Mouse (Mus musculus) frontal cortex, postnatal 10 days (tissue): ENCODE measurements around the gene Pigq.

Experiments used
- DNase-seq, 2 experiments: peaks; one replicate each; pipeline ENCODE4 v3.0.0; 2022; ENCODE audit warnings: low spot score in 2 of 2, mixed read lengths in 1 of 2

Gene Pigq

DNA sequence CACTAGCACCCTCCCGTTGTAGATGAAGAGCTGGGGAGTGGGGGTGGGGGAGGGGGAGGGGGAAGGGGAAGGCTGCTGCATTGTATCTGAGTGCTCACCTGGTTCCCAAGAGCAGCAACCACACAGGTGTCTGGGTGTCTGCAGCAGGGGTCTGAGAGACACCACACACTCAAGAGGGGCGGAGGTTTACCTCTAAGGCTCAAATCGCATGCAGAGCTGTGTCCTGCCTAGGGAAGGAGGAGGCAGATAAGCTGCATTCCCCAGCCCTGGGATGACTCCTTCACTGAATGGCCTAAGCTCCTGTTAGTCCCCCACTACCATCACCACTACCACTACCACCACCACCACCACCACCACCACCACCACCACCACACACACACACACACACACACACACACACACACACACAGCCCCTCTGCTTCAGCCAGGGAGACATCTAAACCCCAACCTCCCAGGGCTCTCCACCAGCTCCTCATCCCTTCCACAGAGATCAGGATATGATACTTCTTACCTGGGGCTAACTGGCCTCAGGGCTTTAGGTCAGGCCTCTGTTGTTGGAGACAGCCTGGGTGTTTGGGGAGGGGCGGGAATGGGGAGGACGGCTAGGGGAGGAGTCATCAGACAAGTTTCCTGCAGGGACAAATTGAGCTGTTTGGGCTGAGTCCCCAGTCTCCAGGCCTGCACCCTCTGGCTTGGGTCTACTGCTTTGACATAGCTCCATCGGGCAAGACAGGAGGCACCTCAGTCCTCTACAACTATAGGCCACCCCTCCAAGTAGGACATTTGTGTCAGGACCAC, at the start of gene Pigq, which contains the start of gene Nhlrc4:
Pigq (minus strand) TSS at position 571 of the 798 bp plus-strand sequence.
Nhlrc4 (minus strand) TSS at position 596 of the 798 bp plus-strand sequence.
- DNase-seq, result no peak

DNA sequence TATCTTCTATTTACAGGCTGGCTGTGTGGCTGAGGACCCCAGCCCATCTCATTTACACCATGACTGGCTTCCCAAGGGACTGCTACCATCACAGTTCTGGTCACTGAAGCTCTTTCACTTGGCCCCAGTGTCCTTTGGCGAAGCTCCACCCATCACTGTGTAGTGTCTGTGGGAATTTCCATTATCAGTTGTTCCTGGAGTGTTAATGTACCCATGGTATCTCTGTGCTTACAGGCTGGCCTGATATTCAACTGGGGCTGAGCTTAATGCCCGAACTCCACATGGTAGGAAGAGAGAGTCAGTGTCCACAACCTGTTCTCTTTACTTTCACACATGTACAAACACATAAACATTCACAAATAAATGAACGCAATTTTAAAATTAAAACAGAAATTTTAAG, 48.8 kb upstream of the Pigq start:
- no peak for DNase-seq

DNA sequence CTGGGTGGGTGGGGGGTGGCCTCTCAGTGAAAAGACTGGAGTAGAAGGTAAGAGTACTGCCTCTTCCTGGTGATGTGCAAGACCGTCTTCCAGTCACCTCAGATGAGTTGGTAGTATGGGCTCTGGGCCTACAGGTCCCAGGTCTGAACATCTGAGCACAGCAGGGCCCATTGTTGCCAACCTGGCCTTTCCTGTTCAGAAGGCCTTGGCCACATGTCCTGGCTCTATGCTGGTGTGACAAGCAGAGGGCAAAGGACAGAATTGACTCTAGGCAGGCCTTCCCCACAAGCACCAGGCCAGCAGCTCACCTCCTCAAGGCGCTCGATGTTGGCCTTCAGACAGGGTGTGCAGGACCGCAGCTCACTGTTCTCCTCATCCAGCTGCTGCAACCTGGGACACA, 47.5 kb upstream of the Pigq start:
- DNase-seq, result no peak

DNA sequence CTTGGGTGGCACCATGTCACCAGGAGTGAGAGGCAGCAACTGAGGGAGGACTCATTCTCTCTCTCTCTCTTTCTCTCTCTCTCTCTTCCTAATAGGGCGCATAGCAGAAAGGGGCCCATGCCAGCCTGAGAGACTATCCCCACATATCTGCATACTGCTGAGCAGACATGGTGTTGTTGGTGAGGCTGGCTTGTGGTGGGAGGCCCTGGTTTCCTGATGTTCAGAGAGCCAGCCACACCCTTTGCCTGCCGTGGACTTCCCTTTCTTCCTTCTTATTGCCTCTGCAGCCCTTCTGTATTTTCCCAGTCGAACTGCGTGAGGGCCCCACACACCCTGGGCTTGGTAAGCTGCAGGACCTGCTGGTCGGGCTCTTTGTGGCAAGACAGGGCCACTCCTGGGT, 45.6 kb upstream of the Pigq start:
- DNase-seq, result no peak

DNA sequence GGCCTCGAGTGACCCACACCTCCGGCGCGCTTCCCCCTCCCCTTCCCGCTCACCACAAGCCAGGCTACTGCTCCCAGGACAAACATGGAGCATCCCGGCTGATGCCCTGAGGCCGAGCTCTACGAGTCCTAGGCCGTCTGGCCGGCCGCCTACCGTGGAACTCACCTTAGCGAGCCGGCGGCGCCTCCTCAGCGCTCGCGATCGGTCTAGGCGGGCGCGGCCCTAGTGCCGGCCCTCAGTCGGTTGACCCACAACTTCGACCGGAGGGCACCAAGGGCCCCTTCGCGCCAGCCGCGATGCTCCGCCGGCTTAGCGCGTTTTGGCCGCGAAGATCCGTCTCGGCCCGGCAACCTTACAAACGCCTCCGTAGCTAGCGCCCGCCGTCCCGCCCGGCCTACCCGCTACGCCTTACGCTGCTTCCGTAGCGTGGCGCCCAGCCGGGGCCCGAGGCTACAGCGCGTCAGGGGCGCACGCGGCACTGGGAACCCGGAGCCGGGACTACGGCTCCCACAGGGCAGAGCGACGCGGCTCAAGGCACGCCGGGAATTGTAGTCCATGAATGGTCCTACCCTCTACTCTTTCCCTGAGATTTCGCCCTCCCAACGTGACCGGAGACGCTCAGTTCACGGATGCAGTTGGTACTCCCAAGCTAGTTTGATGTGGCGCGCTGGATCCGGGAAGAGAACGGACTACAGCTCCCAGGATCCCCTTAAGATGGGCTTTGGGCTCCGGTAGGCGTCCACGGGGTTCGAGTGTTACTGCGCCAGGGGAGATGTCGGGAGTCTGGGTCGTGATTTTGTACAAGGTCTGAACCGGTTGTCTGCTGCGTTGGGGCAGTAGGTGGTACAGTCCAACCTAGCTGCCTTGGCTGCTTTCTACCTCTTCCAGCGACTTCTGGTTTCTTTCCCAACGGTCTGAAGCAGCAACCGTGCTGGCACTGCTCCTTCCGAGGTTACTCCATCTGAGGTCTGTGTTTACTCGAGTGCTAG, 40.9 kb upstream of the Pigq start, which contains the start of gene Capn15:
Capn15 (minus strand) TSS at position 491 of the 989 bp plus-strand sequence.
- peak; percentile 93 for DNase-seq

DNA sequence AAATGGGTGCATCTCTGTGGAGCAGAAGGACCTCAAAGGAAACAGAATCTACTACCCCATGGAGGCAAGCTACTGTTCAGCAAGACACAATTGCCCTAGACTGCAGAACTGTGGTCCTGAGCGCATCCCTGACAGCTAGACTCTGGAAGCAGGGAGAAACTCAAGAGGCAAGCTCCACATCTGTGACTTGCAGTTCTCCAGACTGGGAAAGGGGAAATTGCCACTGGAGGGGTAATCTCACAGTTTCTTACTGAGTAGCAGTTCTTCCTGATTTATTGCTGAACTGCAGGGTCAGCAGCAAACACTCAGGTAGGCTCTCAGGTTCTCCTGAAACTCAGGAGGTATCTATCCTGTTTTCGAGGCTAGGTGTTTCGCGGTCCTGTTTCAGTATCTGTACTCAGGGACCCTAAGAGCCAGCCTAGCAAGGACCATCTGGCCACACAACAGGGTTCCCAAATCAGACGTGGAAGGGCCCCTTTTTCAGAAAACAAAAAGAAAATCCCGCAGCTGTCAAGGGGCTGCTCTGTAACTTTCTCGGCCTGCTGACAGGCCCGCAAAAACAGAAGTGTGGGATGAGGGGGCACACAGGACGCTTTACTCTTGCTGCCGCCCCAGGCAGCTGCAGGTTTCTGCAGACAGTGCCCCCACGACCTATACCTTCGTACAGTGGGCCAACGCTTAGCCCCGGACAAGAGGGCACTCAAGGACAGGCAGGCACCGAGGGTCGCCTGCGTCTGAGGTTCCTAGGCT, 40.0 kb upstream of the Pigq start:
- no peak for DNase-seq

DNA sequence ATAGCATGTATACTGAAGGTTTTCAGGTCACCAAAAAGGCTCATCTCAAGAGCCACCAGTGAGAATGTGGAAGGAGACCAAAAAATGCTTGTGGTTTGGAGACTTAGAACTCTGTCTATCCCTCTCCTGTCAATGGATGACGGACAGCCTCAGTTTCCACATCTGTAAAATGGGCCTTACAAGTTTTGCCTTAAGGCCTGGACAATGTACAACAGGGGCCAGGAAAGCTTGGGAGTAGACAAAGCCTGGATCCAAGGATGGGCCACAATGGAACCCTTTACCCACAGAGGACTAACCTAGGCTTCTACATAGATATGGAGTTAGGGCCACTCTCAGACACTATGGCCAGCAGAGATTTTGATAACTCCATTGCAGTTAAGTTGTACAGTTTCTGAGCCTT, 39.3 kb upstream of the Pigq start:
- no peak for DNase-seq

DNA sequence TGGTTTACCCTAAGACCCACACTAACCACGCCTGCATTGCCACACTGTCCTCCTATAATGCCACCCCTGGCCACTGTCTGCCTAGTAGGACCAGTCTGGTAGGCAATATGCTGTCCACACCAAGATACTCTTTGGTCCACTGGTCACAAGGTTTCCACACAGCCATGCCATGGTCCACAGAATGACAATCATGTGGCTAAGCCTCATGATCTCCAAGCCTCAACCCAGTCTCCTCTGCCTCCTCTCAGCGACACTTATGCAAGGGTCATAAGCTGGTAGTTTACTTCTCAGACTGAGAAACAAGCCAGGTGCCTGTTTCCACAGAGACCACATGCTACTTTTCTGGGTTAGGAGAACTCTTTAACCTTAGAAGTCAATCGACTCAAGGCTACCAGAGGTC, 38.2 kb upstream of the Pigq start:
- DNase-seq, result no peak

DNA sequence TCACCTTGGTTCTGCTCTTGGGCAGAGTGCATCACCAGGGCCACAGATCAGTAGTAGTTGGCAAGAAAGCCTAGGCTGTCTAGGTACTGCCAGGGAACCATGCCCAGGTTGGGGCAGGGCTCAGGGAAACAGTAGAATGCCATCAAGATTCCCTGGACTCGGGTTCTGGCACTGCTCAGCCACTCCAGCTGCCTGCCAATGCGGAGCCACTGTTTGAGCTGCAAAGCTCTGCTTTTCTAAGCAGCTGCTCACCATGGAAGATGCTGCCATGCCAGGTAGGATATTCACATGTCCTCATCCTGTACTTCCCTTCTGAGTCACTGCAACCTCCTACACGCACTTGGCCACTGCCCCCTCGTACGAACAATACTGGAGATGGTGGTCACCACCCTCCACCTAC, 36.1 kb upstream of the Pigq start:
- no peak for DNase-seq

DNA sequence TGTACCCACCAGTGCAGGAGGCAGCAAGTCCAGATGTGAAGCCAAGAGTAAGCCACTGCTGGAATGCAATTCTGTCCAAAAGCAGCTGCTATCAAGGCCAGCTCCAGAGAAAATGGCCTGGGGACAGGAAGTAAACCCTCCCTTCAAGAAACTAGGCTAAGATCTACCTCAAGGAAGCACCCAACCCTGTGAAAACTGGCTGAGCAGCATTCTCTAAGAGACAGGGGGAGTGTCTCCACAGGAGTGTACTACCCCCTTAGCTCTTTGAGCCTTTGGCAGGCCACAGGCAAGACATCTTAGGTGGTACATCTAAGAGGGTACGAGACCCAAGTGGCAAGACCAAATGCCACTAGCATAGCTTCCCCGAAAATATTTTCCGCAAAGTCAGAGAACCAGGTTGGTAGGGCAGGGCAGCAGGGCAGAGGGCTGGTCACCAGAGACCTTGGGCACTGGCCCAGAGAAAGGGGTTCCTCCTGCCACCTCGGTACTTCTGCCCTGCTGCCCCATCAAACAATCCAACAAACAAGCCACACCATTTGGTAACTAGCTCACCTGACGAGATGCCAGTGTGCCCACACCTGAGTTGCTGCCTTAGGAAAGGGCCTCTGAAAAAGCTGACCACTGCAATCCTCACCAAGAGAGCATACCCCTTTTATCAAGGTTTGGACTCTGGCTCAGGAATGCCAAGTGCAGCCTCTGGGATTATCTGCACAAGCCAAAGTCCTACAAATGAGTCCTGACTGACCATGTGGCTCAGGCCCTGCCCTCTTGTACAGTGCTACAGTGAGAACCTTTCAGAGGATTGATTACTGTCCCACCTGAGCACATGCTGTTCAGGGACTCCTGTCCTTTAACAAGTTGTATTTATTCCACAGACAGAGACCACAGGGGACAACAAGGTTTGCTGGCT, 35.3 kb upstream of the Pigq start:
- no peak for DNase-seq

DNA sequence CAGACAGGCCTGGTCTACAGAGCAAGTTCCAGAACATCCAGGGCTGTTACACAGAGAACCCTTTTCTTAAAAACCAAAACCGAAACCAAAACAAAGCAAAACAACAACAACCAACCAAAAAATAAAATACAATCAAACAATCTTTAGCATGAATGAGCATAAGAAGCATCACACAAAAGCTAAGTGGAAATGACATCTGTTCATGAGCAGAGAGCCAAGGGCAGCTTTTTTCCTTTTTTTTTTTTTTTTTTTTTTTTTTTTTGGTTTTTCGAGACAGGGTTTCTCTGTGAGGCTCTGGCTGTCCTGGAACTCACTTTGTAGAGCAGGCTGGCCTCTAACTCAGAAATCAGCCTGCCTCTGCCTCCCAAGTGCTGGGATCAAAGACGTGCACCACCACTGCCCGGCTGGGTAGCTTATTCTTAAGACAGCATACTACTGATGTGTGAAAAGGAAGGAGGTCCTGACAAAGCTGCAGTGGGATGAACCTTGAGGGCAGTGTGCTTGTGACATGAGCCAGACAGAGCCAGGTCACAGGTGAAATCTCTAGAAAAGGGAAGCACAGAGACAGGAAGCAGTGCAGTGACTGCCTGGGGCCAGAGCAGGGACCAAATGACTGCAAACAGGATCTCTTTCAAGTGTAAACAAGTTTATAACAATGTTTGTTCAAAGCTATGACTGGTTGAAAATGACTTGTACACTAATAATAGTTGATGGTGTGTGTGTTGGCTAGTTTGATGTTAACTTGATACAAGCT, 26.4 kb upstream of the Pigq start:
- DNase-seq, result no peak

DNA sequence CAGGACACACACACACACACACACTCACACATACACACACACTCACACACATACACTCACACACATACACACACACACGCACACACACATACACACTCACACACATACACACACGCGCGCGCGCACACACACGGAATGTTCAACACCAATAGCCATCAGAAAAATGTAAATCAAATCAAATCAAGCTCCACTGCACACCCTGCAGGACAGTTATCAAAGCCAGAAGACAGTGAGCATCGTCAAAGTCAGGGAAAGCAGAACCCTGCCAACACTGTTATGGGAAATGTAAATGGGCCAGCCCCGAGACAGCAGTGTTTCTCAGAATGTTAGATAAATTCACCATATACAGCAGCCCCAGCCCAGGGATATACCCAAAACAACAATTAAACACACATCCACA, 25.7 kb upstream of the Pigq start:
- no peak for DNase-seq

DNA sequence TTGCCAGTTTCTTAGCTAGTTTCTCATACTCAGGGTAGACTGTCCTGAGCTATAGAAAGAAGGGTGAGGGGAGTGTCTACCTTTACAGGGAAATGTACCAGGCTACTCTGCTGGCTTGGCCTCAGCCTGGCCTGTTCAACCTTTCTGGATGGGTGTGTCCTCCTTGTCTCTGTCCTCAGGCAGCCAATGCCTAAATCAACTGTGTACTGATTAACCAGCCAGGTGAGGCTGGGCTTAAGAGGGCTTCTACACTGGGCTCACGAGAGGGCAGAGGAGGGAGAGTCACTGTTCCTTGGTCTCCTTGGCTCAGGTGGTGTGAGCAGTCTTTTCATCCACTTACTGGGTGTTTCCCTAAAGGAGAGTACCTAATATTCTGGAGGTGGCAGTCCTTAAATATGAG, 23.4 kb upstream of the Pigq start:
- no peak for DNase-seq

DNA sequence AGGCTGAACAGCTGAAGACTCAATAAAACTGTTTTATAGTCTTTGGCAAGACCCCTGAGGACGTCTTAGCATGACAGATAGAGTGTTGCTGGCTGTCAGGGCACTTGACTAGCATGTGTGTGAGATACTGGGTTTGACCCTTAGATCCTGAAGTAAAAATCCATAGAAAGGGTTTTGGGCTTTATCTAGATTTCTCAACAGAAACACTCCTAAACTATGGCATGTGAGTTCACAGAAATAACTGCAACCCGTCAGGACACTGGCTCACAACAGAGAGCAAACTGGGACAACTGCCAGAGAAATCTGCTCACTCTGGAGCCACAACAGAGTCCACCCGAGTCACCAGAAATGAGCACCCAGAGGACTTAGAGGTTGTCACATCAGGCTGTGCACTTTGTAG, 22.9 kb upstream of the Pigq start:
- DNase-seq, result no peak

DNA sequence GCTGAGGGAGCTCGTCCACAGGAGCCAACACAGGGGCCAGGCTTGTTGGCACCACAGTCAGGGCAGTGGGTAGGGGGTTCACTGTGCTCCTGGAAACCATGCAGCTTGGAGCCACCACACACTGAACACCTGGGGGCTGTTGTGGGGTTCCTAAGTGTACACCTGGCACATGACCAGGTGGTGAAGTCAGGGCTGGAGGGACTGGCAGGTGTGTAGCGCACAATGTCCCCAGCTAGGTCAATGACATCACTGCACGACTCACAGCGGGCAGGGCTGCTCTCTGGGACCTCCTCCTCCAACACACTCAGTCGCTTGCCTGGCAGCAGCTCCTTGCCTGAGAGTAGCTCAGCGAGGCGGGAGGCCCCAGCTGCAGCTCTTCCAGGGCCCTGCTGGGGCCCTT, 19.5 kb upstream of the Pigq start:
- no peak for DNase-seq

DNA sequence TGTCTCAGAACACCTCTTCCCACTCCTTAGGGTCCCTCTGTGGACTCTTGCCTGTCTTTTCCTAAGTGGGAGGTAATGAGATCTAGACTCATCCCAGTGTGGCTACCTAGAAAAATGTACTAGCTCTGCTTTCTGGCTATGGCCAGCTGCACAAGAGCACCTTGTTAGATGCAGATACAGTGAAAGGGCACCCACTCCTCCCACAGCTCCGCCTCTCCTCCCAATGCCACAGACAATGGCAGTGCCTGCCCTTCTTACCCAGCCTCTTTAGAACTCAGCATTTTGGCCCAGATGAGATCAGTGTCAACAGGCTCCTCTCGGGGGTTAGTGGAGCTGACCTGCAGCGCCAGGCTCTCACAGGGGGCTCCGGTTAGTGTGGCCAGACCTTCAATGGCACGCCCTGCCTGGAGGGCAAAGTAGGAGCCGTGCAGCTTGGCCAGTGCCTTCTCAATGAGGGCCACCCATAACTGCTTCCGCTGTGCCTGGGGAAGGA, 17.7 kb upstream of the Pigq start:
- DNase-seq, result no peak

DNA sequence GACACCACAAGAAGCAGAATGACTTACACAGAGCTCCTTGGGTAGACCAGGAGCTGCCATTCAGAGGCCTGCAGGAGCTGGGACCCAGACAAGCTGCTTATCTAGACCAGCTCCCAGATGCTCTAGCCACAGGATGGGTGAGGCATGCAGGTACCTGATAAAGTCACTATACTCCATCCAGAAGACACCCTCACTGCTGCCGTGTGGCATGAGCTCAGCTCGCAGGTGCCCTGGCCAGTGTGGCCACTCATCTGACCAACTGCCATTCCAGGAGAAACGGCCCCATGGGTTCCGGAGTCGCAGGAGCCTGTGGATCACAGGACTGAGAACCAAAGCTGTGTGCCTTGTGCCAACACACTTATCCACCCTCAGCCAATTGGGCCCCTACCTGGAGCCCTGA, 16.8 kb upstream of the Pigq start:
- DNase-seq, result no peak

DNA sequence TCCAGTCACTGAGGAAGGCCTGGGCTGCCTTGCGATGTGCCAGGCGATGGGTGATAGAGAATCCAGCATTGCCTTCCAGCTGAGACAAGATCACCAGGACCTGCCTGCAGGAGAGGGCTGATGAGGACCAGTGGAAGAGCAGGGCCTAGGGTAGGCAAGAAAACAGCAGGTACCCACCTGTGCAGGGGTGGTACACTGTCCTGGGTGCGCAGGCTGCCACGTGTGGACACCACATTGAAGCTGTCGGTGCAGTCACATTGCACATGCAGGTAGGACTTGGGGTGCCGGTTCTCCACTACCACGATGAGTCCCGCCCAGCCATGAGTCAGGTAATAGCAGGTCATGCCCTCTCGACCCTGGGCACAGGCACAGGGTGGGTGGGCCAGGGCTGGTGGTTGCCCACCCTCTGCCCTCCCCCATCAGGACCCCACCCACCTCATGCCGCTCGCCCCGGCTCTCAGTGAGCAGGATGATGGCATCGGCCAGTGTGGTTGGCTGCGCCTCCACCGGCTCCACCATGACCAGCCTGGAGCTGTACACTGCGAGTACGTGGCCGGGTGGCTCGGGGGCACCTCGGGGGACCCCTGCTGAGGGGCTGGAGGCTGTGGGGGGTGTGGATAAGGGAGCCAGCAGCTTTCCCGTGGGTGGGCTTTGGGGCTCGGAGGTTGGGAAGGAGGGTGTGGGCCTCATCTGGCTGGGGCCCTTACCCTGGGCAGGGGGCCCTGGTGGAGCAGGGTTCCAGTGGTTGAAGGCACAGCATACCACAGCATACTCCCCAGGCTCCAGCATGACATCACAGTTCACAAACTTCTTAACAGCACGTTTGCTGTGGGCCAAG, 15.1 kb upstream of the Pigq start:
- DNase-seq, result no peak
